Mouse (Mus musculus) CD4-positive, CD25-positive, alpha-beta regulatory T cell, adult 4 months (primary cell): ENCODE measurements around the gene Mylpf. TPM values are rescaled to one million over a fixed set of nuclear protein-coding genes. Genes with fewer than 3 reads are reported as not detected.
"Not testable (repeated sequence)": the region's sequence is repeated elsewhere in the genome, so short reads cannot be mapped to it uniquely, and the experiment has no call there.

Experiments used
- ATAC-seq: one replicate; pipeline ENCODE4 v1.8.0; 2017
- polyA plus RNA-seq, 2 experiments: library from polyadenylated mRNA; unstranded; fragments of 100-300 nt; shearing (Covaris generic); gene quantifications; one replicate each; pipeline ENCODE4 v1.2.1; 2017

Gene Mylpf
- polyA plus RNA-seq = 10 to 100 TPM; 25.4 to 31.5 TPM

DNA sequence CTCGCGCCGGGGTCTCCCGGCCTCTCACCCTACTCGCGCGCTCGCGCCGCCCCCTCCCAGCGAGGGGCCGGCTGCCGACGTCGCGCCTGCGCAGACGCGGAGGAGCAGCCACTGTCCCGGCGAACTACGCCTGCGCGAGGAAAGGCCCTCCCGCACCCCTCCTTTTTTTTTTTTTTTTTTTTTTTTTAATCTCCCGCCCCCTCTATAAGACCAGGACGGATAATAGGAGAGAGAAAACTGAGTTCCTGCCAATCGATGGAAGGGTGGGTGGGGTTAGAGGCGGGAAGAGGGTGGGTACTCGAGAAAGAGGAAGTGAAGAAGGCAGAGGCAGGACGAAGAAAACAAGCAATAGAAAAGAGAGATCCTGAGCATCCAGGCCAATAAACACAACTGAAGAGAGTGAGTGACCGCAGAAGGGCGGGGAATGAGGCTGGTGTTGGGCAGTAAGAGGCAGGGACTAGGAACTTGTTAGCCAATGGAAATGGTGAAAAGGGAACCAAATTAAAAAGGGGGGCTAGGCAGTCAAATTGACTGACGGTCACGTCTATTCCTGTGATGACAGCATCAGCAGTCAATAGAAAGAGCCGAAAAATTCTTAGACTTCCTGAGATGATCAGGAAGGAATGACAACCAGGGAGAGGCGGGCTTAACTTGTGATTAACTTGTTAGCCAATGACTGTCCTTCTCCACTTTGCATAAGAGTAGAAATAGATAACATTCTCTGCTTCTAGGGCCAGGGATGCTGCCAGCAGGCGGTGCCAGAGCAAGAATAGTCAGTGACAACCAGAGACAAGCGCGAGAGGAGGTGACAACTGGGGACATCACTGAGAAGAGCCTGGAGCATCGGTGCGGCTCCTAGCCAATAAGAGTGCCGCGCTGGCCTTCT lies at the start of gene Mylpf:
TSS of gene Mylpf (plus strand) at position 338 of the 886 bp plus-strand sequence.
- ATAC-seq = peak; percentile 84

DNA sequence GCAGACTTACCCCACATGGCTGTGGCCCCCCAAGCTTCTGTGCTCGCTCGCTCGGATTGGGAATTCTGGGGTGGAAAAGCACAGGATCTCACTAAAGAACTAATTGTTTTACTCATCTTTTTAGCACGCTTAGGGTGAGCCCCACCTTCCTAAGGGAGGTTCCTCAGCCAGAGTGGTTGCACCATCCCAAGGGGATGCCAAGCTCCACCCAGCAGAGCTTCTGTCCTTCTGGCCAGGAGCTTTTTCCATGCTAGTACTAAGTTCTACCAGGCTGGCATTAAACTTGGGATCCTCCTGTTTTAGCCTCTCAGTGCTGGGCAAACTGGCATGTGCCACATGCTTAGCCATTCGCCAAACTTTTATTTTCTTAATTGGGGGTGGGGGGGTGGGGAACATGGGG lies 46.1 kb upstream of the Mylpf start:
- ATAC-seq = no peak

DNA sequence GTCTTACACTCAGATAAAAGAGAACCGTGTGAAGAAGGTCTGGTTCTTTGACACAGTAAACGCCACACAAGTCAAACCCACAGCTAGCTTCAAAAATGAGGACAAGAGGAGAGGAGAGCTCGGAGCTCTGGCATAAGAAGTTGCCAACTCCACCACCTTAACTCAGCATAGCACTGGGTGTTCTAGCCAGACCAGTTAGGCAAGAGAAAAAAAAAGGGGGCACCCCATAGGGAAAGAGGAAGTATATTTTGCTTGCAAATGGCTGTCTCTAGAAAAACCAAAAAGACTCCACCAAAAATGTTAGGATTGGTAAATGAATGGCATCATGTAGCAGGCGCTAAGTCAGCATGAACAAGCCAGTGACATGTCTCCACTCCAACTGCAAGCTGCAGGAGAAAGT lies 44.7 kb upstream of the Mylpf start:
- no peak for ATAC-seq

DNA sequence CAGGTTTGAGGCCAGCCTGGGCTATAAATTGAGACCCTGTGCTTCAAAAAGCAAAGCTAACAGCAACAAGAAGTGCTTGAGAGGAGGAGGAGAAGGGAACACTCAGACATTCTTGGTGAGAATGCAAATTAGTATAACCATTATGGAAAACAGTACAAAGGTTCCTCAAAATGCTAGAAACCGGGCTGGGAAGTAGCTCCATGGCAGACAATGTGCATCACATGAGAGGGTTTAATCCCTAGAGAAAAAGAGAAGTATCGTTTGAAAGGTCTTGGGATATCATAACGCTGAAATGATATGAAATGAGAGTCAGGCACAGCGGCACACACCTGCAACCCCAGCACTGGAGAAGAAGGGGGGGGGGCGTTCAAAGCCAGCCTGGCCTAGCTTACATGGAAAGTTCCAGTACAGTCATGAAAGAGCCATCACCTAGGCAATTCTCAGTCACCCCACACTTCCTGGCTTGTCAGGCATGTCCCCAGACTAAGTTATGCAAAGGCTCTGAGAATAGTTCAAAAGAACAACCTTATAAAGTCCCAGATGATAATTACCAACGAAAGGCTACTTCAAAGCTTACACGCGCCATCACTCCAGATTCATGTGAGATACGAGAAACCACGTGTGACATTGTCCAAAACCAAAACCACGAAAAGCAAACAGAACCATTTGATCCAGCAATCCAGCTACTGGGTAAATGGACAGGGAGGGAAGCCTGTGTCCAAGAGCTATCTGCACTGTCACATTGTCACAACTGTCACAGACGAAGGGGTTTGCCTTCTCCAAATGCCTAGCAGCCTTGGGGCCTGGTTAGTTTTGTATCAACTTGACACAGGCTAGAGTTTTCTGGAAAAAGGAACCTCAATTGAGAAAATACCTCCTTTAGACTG lies 42.8 kb upstream of the Mylpf start:
- peak; percentile 91 for ATAC-seq

DNA sequence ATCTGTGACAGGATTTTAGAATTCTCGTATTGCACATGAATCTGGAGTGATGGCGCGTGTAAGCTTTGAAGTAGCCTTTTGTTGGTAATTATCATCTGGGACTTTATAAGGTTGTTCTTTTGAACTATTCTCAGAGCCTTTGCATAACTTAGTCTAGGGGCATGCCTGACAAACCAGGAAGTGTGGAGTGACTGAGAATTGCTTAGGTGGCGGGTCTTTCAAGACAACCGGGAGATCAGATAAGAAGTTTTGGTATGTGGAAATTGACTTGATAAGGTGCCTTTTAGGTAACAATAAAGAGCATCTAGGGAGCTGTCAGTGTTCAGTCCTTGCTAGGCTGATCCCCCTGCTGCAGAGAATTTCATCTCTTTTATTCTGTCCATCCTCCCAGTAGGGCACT lies 42.2 kb upstream of the Mylpf start:
- peak; percentile 57 for ATAC-seq

DNA sequence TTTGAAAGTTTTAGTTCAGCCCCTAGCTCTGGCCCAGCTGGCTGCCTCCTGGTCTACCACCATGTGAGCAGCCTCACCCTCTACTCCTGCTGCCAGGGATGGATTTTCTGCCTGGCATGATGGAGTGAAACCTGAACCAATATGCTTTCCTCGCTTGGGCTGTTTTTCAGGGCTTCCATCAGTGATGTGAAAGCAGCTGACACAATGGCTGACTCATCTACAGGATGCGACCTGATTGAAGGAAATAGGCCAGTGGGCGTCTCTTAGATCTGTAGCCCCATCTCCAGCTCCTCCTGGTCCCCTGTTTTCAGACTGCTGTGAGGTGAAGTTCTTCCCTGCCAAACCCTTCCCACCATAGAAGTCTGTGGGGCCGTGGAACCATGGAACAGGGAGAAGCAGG lies 31.8 kb upstream of the Mylpf start:
- peak; percentile 80 for ATAC-seq

DNA sequence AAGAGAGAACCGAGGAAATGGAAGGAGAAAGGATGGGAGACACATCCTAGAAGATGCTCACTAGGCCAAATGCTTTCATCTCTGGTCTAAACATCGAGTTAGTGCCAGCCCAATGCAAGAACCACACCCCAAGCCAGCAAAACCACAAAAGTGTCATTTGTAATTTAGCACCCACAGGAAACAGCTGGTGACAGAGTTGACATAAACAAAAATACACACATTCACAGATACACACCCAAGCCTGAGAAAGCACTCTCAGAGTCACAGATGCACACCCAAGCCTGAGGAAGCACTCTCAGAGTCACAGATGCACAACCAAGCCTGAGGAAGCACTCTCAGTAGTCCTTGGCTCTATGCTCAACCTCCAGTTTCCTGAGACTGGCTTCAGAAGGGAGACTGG lies 27.9 kb upstream of the Mylpf start:
- ATAC-seq = peak; percentile 71

DNA sequence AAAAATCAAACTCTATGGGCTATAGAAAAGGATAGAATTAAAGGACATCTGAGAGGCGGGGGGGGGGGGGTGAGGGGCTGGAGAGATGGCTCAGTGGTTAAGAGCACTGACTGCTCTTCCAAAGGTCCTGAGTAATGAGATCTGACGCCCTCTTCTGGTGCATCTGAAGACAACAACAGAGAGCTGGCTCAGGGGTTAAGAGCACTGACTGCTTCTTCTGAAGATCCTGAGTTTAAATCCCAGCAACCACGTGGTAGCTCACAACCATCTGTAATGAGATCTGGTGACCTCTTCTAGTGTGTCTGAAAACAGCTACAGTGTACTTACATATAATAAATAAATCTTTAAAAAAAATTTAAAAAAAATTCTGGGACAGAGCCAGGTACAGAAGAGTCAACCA lies 27.0 kb upstream of the Mylpf start:
- ATAC-seq = not testable (repeated sequence)

DNA sequence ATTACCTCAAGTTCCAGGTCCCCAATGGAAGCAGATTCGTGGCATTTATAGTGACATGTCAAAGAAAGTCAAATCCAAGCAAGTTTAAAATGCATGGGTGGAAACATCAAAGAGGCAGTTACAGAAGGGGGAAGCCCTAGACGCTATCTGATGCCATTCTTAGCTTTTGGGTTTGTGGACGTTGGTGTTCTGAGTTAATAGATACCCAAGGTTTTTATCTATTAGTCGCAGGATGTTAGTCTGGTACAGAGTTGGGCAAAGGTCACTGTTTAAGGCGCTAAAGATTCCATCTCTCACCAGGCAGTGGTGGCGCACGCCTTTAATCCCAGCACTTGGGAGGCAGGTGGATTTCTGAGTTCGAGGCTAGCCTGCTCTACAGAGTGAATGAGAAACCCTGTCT lies 25.3 kb upstream of the Mylpf start:
- no peak for ATAC-seq

DNA sequence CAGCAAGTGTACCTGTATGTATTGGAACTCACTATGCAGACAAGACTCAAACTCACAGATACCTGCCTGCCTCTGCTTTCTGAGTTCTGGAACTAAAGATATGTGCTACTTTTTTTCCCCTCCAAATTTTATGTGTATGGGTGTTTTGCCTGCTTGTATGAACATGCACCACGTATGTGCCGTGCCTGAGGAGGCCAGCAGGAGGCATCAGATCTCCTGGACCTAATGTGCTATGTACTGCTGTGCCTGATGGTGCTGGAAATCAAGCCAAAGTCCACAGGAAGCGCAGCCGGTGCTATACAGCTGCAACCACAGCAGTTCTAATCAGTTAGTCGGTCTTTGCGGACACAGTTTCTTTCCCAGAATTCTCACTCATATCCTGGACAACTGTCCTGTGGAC lies 24.9 kb upstream of the Mylpf start:
- no peak for ATAC-seq

DNA sequence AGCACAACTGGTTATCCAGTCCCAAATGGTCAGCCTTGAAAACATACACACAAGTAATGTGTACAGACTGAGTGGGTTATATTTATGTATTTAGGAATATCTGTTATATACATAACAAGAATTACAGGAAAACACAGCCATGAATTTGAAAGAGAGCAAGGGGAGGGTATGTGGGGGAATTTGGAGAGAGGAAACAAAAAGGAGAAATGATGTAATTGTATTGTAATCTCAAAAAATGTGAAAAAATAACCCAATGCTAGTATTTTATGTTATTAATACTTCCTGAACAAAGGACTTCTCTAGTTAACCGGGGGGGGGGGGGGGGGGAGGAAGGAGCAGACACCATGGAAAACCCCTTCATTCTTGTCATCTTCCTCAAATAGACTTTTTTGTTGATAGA lies 24.0 kb upstream of the Mylpf start:
- no peak for ATAC-seq

DNA sequence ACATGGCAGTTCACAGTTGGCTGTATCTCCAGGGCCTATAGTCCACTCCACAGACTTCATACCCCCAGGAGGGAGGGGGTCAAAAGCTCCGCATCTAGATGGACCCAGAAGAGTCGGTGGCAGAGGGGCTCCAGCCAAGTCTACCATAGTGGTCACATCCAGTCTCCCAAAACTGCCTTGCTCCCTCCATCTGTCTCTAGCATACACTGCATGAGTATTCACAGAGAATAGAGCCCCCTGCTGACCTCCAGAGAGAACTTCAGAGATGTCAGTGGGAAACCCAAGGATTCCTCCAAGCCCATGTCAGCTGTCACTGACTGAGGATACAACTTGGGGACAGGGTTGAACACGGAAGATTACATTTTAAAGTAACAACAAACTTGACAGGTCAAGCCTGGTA lies 23.1 kb upstream of the Mylpf start:
- no peak for ATAC-seq

DNA sequence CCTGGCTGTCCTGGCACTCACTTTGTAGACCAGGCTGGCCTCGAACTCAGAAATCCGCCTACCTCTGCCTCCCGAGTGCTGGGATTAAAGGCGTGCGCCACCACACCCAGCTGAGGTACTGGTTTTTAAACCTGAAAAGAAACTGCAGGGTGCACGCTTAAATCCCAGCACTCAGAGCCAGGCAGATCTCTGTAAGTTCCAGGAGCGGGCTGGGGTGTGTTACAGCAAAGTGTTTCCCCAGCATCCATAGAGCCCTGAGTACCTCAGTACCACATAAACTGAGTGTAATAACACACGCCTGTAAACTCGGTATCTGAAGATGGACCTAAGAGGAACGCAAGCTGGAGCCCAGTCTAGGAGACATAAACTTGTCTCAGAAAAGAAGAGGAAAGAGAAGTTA lies 21.3 kb upstream of the Mylpf start:
- no peak for ATAC-seq

DNA sequence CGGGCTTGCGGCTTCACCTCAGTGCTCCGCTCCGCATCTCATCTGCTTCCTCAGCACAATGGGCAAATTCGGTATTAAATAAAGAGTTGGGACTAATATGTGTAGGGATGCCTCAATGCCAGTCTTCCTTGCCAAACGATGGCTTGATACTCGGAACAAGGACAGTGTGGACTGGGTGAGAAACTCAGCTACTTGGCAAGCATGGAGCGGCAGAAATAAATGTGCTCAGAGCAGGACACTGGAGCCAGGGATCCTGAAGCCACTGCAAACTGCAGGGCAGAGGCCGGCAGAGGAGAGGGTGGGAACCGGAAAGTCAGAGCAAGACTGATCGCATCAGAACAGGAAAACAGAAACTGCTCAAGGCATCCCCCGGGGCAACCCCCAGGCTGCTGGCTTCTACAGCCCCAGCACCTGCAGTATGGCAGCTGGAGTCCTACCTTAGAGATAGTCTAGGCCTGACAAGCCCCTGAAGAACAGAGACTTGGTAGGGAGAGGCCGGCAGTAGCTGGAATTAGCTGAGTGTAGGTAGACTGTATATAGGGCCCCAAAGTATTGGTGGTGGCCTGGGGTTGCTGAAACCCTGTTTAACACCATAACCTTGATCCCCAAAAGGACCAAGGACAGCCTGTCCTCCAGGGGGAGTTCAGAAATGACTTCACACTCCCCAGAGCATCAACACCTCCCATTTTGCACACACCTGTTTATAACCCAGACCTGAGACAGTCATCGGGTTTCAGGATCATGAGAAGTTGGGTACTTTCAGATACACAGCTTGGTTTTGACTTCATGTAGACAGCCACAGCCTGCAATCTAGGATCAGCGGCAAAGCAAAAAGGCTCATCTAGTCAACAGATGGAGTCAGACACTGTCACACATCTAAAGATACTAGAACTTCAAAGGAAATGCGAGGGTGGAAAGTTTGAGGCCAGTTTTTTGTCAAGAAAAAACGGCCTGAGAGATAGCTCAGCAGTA lies 20.1 kb upstream of the Mylpf start:
- ATAC-seq = peak; percentile 77

DNA sequence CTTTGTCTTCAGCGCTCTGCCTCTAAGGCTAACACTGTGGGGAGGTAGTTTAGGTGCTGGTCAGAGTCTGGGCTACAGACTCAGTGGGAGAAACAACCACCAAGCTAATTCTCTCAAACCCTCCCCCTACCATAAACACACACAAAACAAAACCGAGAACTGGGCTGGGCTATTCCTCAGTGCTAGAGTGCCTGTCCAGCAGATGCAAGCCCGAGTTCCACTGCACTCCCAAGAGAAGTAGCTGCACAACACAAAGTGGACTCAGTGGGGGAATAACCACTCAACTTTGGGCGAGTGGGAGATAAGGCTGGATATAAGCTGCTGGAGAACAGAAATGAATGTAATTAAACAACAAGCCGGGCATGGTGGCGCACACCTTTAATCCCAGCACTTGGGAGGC lies 18.0 kb upstream of the Mylpf start:
- ATAC-seq = no peak

DNA sequence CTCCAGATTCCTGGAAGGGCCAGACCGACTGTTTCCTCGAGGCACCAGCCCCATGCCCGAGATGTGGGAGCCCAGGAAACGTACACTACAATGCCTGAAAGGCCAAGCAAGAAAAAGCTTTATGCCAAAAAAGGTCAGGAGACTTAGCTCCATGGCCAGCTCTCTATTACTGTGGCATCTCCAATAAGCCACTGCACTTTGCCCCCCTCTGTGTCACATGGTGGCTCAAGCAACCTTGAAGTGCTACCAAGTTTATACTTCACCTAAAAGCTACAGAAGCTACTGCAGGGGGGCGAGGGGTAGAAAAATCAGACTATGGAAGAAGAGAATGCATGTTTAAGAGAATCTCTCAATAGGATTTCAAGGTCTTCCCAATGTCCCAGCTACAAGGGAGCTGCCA lies 15.7 kb upstream of the Mylpf start:
- ATAC-seq = no peak

DNA sequence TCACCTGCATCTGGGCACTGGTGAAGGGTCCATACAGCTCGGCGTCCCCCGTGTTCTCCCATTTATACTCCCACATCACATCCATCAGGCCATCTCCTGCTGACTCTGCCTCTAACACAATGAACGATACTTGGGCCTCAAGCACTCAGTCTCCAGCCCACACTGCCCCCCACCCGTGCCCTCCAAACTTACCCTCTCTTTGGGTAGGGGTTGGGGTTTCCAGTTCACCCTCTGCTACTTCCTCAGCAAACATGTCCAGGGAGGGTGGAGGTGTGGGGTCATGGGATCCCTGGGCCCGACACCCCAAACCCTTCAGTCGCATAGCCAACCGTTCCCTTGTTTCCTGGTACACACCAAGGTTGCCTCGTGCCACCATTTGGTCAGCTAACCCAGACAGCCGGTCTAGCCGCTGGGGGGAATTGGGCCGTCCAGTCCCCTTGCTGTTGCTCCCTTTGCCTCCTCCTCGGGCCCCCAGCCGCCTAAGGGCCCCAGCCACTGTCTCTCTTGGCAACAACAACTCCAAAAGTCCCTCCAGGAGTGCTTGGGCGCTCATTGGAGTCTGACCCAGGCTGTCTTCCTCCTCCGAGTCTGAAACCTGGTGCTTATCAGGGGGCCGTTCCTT lies 14.6 kb upstream of the Mylpf start:
- no peak for ATAC-seq

DNA sequence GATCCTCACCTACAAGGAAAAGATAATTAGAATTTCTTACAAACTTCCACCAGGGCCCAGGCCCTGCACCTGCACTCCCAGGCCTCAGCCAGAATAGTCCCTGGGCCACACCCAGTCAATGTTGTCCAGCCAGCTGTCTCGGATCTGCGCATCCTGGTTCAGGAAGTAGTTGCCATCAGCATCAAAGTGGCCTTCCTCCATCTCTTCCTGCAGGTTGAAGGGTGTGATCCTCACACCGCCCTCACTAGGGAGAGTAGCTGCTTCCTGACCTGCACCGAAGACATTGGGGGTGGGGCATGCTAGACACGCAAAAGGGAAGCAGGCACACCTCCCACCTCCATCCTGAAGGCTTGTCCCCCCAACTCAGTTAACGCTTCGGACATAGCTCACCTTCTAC lies 14.1 kb upstream of the Mylpf start:
- ATAC-seq = no peak

DNA sequence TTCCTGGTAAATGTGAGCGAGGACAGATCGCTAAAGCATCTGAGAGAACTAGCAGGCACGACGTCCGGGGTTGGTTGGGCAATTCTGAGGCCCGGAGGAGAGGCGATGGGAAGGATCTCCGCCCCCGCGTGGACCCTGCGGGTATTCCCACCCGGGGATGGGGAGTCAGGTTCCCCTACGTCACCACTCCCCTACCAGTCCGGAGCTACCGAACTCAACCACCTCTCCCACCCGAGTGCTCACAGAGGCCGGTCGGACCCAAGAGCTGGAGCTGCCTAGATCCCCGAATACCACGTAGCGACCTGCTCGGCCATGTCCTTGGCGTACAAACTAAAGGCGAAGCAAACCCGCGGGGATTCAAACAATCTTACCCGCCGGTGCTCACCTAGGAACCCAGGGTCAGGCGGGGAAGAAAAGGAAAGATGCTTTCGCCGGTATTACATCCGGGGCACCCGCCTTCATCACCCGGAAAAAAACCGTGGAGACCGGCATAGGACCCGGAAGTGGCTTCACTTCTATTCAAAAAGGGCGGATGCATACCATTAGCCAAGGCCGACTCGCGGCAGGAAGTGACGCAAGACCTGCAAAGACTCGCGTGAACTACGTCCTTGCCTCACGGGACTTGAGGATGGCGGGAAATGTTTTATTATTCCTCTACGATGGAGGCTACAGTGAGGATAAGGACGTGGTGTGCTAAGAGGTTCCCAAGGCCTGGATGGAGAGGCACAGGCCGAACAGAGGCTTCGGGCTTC lies 13.0 kb upstream of the Mylpf start, which contains the start of gene Cd2bp2:
TSS of gene Cd2bp2 (minus strand) at position 507 of the 752 bp plus-strand sequence.
- ATAC-seq = peak; percentile 99

DNA sequence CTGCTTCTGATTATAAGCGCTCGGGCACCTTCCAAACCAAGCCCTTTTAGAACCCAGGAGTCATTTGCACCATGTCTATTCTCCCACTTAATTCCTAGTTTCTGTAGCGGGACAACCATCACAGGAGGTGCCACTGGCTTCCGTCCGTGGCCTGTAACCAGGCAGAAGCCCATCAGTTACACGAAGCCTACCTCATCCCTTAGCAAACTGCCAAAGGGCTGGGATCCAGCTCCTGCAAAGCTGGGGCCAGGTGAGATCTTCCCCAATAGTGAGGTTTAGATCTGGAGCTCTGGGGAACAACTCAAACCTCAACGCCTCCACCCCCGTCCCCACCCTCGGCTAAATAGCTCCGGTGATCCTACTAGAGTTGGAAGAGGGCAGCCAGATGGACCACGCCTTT lies 12.2 kb upstream of the Mylpf start:
- no peak for ATAC-seq

DNA sequence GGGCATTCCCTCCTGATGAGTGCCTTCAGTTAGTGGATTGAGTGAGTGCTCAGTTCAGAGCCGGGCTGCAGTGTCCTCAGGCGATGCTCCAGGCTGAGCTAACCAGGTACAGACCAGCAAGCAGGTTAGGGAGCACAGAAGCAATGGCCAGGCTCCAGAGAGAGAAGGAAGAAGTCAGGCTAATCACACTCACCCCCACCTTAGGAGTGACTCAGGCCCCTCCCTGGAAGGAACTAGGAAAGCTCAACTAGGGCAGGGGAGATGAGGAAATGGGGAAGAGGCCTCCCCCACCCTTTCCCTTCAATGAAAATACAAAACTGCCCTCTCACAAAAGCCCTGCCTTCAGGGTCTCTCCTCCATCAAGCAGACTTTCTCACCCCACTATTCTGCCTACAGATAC lies 2.1 kb upstream of the Mylpf start:
- no peak for ATAC-seq
